Mouse (Mus musculus) limb, embryonic 14.5 days (tissue): ENCODE data around the gene Syngr1. TPM values are rescaled to one million over a fixed set of nuclear protein-coding genes. Genes with fewer than 3 reads are reported as not detected.
"Not testable (repeated sequence)": the region's sequence is repeated elsewhere in the genome, so short reads cannot be mapped to it uniquely, and the experiment has no call there.

ENCODE experiments used
- ATAC-seq: fragments of 200-750 bp; cut with Nextera tagmentation; 2 replicates; pipeline ENCODE4 v1.8.0; 2017; ENCODE audit warnings: low read depth, moderate number of reproducible peaks, moderate TSS enrichment; ENCODE audit not compliant: low FRiP score
- DNase-seq: peaks from one replicate; pipeline ENCODE4 v3.0.0-alpha.2; 2015; ENCODE audit warnings: low spot score
- H3K27ac ChIP-seq: fragments of 300-500 bp; sonication (generic); replicated peaks from 2 replicates; pipeline ENCODE4 v1.5.1; 2014; ENCODE audit warnings: low read depth, mild to moderate bottlenecking, low read length, moderate library complexity, mixed read lengths
- H3K27me3 ChIP-seq: fragments of 300-500 bp; sonication (generic); 2 replicates; pipeline ENCODE4 v1.6.1; 2014; ENCODE audit warnings: low read length, mixed read lengths; ENCODE audit not compliant: control insufficient read depth, insufficient read depth
- H3K36me3 ChIP-seq: fragments of 300-500 bp; sonication (generic); 2 replicates; pipeline ENCODE4 v1.6.1; 2014; ENCODE audit warnings: mild to moderate bottlenecking, low read length, moderate library complexity, mixed read lengths; ENCODE audit not compliant: control insufficient read depth, insufficient read depth
- H3K4me1 ChIP-seq: fragments of 300-500 bp; sonication (generic); 2 replicates; pipeline ENCODE4 v1.6.1; 2014; ENCODE audit warnings: antibody characterized with exemption, low read length, mixed read lengths; ENCODE audit not compliant: control insufficient read depth, insufficient read depth
- H3K4me2 ChIP-seq: fragments of 300-500 bp; sonication (generic); replicated peaks from 2 replicates; pipeline ENCODE4 v1.6.1; 2014; ENCODE audit warnings: low read depth, mild to moderate bottlenecking, low read length, moderate library complexity; ENCODE audit not compliant: severe bottlenecking
- H3K4me3 ChIP-seq: fragments of 300-500 bp; sonication (generic); replicated peaks from 2 replicates; pipeline ENCODE4 v1.5.1; 2014; ENCODE audit warnings: low read length
- H3K9ac ChIP-seq: fragments of 300-500 bp; sonication (generic); 2 replicates; pipeline ENCODE4 v1.6.1; 2014; ENCODE audit warnings: mild to moderate bottlenecking, low read depth, low read length, moderate library complexity; ENCODE audit not compliant: severe bottlenecking
- H3K9me3 ChIP-seq: fragments of 300-500 bp; sonication (generic); 2 replicates; pipeline ENCODE4 v1.6.1; 2016; ENCODE audit warnings: low read length; ENCODE audit not compliant: control insufficient read depth
- POLR2A ChIP-seq: fragments of 200-500 bp; IDR thresholded peaks from 2 replicates; pipeline ENCODE4 v1.8.0; 2012; ENCODE audit warnings: inconsistent platforms, mild to moderate bottlenecking, moderate library complexity, borderline replicate concordance; ENCODE audit not compliant: insufficient read depth, insufficient read length; ENCODE audit errors: extremely low read depth
- WGBS: fragments of 180-500 bp; shearing (Covaris S2); extraction: QIAGEN DNeasy Blood & Tissue Kit; methylation state at CpG from one replicate; pipeline ENCODE4 v1.1.7; 2014; 5-methylcytosine and 5-hydroxymethylcytosine counted together
- polyA plus RNA-seq, 2 experiments: library from polyadenylated mRNA; depleted of rRNA in 1 of 2; stranded (reverse) in 1 of 2; unstranded in 1 of 2; fragments of >200 nt; fragmentation: Nextera tagmentation in 1 of 2; extraction: Ambion mirVana in 1 of 2; gene quantifications; 2 replicates each; pipeline versions ENCODE4 v1.2.1 to v1.2.3; 2012 to 2014

Syngr1 gene
- polyA plus RNA-seq, 2 experiments, result 10.8 to 11.5 TPM

GRCm38 (mm10) chr15:80117154-80117553 lies 26.0 kb downstream of the Syngr1 start:
- Histone ChIP-seq H3K27me3 (no peaks in the 10 kb centered on the region), H3K27ac (no peak overlapping the region), H3K36me3 (no peaks in the 10 kb centered on the region), H3K9me3 (no peaks in the 10 kb centered on the region), H3K4me3 (no peak overlapping the region), H3K4me2 (no peak overlapping the region), H3K9ac (no peak overlapping the region), H3K4me1 (no peaks in the 10 kb centered on the region)
- no peak for ATAC-seq
- no peak for DNase-seq
- WGBS, result 68% methylated on average over 8 of the region's 8 CpGs
- no peak for TF ChIP-seq POLR2A

DNA sequence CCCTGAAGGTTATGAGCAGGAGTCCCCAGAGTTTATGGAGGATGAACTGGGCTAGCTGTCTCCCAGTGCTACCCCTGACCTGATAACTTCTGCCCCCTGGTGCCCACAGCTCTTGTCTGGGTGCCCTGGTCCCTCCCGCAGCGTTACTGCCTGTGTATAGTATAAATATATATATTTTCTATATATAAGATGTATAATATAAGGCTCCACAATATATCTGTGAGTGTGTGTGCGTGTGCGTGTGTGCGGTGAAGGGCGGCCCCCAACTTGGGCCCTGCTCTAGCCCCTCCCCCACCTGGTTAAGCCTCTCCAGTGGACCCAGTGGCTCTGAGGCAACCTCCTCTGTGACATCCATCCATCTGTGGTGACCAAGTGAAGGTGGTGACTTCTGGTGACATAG lies 27.9 kb downstream of the Syngr1 start:
- Histone ChIP-seq H3K36me3 (no peaks in the 10 kb centered on the region), H3K27ac (no peak overlapping the region), H3K4me3 (no peak overlapping the region), H3K9me3 (no peaks in the 10 kb centered on the region), H3K27me3 (no peaks in the 10 kb centered on the region), H3K9ac (no peak overlapping the region), H3K4me1 (no peaks in the 10 kb centered on the region), H3K4me2 (no peak overlapping the region)
- WGBS, result 88% methylated on average over 6 of the region's 6 CpGs
- ATAC-seq, result no peak
- TF ChIP-seq POLR2A, result no peak
- DNase-seq, result no peak

GRCm38 (mm10) chr15:80121721-80122325 lies 30.7 kb downstream of the Syngr1 start:
- H3K27ac ChIP-seq, result no peak overlapping the region
- 92% methylated on average over 9 of the region's 9 CpGs for WGBS
- DNase-seq, result no peak
- no peak for TF ChIP-seq POLR2A
- H3K9ac ChIP-seq, result no peak overlapping the region
- no peak overlapping the region for H3K4me2 ChIP-seq
- no peak overlapping the region for H3K4me3 ChIP-seq
- H3K4me1 ChIP-seq, result no peaks in the 10 kb centered on the region; the same call in 1 of the 2 replicates
- H3K27me3 ChIP-seq, result no peaks in the 10 kb centered on the region
- ATAC-seq, result no peak
- no peaks in the 10 kb centered on the region for H3K9me3 ChIP-seq
- H3K36me3 ChIP-seq, result no peaks in the 10 kb centered on the region

GRCm38 (mm10) chr15:80122431-80122830 lies 31.3 kb downstream of the Syngr1 start:
- not testable (repeated sequence) for DNase-seq
- 92% methylated on average over 6 of the region's 6 CpGs for WGBS

DNA sequence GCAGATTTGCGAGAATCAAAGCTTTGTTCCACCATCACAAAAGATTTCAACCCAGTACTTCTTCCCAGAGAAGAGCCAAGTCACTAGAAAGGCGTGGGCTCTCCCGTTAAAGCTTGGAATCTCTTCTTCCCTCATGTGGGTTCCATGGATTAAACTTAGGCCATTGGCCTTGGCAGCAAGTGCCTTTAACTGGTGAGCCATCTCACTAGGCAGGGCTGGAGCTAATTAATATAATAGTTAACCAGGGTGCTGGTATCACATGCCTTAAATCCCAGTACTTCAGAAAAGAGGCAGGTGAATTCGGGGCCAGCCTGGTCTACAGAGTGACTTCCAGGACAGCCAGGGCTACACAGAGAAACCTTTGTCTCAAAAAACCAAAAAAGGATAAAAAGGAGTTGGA lies 33.5 kb downstream of the Syngr1 start:
- ATAC-seq, result no peak
- 74% methylated on average over 4 of the region's 4 CpGs for WGBS
- no peak for DNase-seq
- Histone ChIP-seq H3K4me3 (no peak overlapping the region), H3K36me3 (no peaks in the 10 kb centered on the region), H3K27me3 (no peaks in the 10 kb centered on the region), H3K4me2 (no peak overlapping the region), H3K9me3 (no peaks in the 10 kb centered on the region), H3K4me1 (no peaks in the 10 kb centered on the region; the same call in 1 of the 2 replicates), H3K9ac (no peak overlapping the region), H3K27ac (0 out of 2 replicates have a peak overlapping the region, but pooled peaks have one; percentile 35)
- TF ChIP-seq POLR2A, result no peak

More at GRCm38 (mm10) chr15:80122431-80122830, 31.3 kb downstream of the Syngr1 start:
- not testable (repeated sequence) for H3K27me3 ChIP-seq, H3K4me3 ChIP-seq, H3K36me3 ChIP-seq, ATAC-seq, H3K9me3 ChIP-seq, H3K4me2 ChIP-seq, H3K27ac ChIP-seq, H3K4me1 ChIP-seq, H3K9ac ChIP-seq
